Mouse (Mus musculus) liver (tissue): Measurements from ENCODE around the gene Mag.

Experiments used
- DNase-seq: peaks from one replicate; pipeline ENCODE4 v3.0.0-alpha.2; 2020; ENCODE audit warnings: mixed read lengths

The Mag gene

GRCm38 (mm10) chr7:30861464-30861863, 53.2 kb downstream of the Mag start, which contains the start of gene Ffar1:
Ffar1 (minus strand) TSS chr7:30861564.
- DNase-seq = no peak

GRCm38 (mm10) chr7:30859635-30860402, 54.9 kb downstream of the Mag start:
- peak; percentile 65 for DNase-seq

- DNase-seq = peak; percentile 71
These were observed 55.4 kb downstream of the Mag start for GRCm38 (mm10) chr7:30859290-30859634.

GRCm38 (mm10) chr7:30857746-30858145, 56.9 kb downstream of the Mag start:
- no peak for DNase-seq

GRCm38 (mm10) chr7:30856078-30856477, 58.6 kb downstream of the Mag start, which contains the start of gene Ffar3:
Ffar3 (minus strand) TSS chr7:30856178.
- no peak for DNase-seq

- no peak for DNase-seq
These were observed 63.3 kb downstream of the Mag start for GRCm38 (mm10) chr7:30851421-30851820.
